Mouse (Mus musculus) 3134 (cell line): Measurements from ENCODE around the gene Piwil4.
"Not testable (repeated sequence)": the region's sequence is repeated elsewhere in the genome, so short reads cannot be mapped to it uniquely, and the experiment has no call there.

Source experiments
- DNase-seq: peaks from one replicate; pipeline ENCODE4 v3.0.0-alpha.2; 2011; ENCODE audit warnings: low spot score; ENCODE audit not compliant: insufficient read length; ENCODE audit errors: extremely low read depth

Piwil4 gene

DNA sequence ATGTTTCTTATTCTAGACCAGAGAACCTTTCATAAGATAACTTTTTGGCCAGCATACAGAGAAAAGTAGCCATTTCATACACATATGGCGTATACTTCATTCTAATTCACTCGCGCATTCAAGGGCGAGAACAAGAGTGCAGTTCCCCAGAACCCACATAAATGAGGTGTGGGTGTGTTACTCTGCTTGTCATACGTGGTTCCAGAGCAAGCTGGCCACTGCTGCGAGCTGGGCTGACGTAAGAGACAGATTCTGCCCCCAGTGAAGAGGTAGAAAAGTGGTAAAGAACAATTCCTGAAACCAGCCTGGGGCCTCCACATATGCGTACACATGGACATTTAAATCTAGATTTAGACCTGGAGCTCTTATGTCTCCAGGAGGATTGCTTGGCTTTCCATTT lies 66.0 kb downstream of the Piwil4 start:
- no peak for DNase-seq

- DNase-seq = no peak
Observed at GRCm38 (mm10) chr9:14673109-14673508, 67.4 kb downstream of the Piwil4 start.

DNA sequence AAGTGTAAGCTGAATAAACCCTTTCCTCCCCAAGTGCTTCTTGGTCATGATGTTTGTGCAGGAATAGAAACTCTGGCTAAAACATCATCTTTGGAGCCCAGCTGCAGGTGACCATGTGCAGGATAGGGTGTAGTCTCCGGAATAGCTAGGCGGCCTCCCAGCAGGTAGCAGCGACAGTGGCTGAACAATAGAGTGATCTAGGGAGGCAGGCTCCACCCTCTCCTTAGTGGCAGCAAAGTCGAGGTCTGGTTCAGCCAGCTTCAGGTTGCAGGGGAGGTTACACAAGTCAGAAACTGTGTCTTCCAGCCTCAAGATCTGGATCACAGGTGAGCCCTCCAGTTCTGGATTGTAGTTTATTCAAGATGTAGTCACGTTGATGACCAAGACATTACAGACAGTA lies 68.6 kb downstream of the Piwil4 start:
- DNase-seq = not testable (repeated sequence)

GRCm38 (mm10) chr9:14668382-14668781 lies 72.2 kb downstream of the Piwil4 start:
- DNase-seq = no peak

GRCm38 (mm10) chr9:14666071-14666470 lies 74.5 kb downstream of the Piwil4 start:
- DNase-seq = no peak

DNA sequence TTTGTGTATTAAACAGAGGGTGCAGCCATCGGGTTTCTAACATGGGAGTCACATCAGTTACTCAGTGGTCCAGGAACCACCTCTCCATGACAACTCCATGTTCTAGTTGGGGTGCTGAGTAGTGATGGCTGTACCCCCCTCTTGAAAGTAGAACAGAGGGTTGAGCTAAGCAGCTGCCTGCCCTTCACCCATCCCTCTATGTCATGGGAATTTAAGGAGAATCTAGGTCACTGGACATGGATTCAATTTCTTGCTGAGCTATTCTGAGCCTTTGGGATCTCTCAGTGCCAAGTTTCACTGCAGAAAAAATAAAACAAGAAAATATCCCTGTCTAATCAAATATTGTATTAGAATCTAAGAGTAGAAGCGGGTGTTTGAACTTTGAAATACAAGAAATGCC lies 76.9 kb downstream of the Piwil4 start:
- DNase-seq = no peak

- no peak for DNase-seq
Observed at GRCm38 (mm10) chr9:14662876-14663275, 77.7 kb downstream of the Piwil4 start.

GRCm38 (mm10) chr9:14662138-14662537 lies 78.4 kb downstream of the Piwil4 start:
- DNase-seq = no peak

DNA sequence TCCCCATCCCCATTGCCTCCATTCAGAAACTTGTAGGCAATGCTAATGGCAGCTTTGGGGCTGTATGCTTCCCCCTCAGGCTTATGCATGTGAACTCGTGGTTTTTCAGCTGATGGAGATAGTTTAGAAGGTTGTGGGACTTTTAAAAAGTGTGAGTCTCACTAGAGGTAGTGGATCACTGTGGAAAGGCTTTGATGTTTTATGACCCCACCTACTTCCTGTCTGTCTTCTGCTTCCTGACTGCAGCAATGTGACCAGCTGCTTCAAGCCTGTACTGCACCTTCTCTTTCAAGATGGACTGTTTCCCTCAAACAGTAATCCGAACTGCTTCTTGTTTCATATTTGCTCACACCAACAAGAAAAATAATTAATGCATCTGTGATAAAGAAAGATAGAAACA lies 82.6 kb downstream of the Piwil4 start:
- no peak for DNase-seq

DNA sequence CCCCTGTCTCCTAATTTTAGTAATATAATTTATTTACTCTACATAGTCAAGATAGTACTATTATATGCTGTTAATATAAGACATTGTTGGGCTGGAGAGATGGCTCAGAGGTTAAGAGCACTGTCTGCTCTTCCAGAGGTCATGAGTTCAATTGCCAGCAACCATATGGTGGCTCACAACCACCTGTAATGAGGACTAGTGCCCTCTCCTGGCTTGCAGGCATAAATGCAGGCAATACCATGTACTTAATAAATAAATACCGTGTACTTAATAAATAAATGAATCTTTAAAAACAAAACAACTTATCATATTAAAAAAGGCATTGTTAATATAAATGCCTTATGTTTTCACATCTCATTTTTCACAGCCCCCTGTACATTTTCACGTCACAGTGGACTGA lies 86.5 kb downstream of the Piwil4 start:
- no peak for DNase-seq

DNA sequence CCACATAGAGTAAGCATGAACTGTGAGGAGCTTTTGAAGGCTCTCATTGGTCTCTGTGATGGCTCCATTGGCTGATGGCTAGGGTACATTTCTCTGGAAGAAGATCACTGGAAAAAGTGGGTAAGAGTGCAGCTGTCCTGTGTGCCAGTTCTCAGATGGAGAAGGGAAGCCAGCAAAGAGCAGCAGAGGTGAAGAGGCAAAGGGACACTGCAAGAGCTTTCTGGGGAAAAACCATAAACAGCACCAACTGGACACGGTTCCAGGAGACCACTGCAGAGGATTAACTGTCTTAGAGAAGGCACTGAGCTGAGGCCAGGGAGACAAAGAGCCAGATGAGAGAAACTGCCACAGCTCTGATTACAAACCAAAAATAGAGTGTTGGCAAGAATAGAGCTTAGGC lies 87.8 kb downstream of the Piwil4 start:
- DNase-seq = no peak

- no peak for DNase-seq
Observed at GRCm38 (mm10) chr9:14647849-14648248, 92.7 kb downstream of the Piwil4 start.

DNA sequence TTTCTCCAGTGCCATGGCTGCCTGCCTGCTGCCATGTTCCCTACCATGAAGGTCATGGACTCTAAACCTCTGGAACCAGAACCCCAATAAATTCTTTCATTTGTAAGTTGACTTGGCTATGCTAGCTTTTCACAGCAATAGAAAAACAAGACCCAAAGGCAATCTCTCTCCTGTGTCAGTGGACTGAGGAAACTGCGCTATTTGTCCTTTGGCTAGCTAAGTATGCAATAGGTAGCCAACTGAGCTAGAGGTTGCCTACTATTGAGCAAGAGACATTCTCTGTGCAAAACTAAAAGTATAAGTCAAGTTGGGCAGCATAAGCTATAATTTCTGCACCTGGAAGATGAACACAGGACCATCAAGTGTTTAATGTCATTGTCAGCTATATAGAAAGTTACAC lies 93.9 kb downstream of the Piwil4 start:
- DNase-seq = no peak
